Mouse (Mus musculus) c-Kit-negative CD71-positive TER-119-positive erythroid progenitor cells, embryonic 14.5 days (primary cell): ENCODE results near the gene Gtsf2.

Experiments
- DNase-seq: peaks from one replicate; pipeline ENCODE4 v3.0.0-alpha.2; 2013; ENCODE audit warnings: low read depth, low spot score

Gtsf2 gene

DNA sequence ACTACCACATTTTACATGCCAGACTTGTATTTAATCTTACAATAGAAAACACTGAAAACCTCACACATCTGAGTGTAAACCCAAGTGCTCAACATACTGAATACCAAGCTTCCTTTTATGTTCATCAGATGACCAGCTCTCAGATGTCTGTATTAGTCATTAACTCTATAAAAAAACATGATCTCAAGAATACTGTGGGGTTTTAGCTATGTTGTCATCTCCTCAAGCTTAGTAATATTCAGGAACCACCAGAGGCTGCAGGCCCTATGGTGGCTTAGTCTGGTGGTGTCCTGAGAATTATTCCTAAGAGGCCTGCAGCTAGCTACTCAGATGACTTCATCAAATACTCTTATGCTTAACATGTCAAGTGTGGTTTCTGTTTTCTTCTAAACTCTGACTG is 54.7 kb downstream of the Gtsf2 start:
- DNase-seq: no peak
